Mouse (Mus musculus): ENCODE results near the gene Dnase1.
"Not testable (repeated sequence)": the region's sequence is repeated elsewhere in the genome, so short reads cannot be mapped to it uniquely, and the experiment has no call there.

Dnase1 gene

GRCm38 (mm10) chr16:4045524-4045923, 8.8 kb downstream of the Dnase1 start:
- DNase-seq (ENCODE audit: low spot score in 2 of 2), result no peak

- DNase-seq (ENCODE audit: low spot score in 2 of 2), result no peak
Measured at GRCm38 (mm10) chr16:4052601-4053000, 15.9 kb downstream of the Dnase1 start.

GRCm38 (mm10) chr16:4053811-4054210, 17.1 kb downstream of the Dnase1 start:
- no peak for DNase-seq (ENCODE audit: low spot score in 2 of 2)

GRCm38 (mm10) chr16:4064945-4065344, 28.2 kb downstream of the Dnase1 start:
- no peak for DNase-seq (ENCODE audit: low spot score in 2 of 2)

- peak; percentile 64 to 84 for DNase-seq (ENCODE audit: low spot score in 2 of 2)
Measured at GRCm38 (mm10) chr16:4068588-4068987, 31.8 kb downstream of the Dnase1 start.

GRCm38 (mm10) chr16:4074297-4074696, 37.6 kb downstream of the Dnase1 start:
- no peak for DNase-seq (ENCODE audit: low spot score in 2 of 2)

- no peak for DNase-seq (ENCODE audit: low spot score in 2 of 2)
Measured at GRCm38 (mm10) chr16:4074836-4075235, 38.1 kb downstream of the Dnase1 start.

GRCm38 (mm10) chr16:4077384-4078061, 40.8 kb downstream of the Dnase1 start, which contains the start of gene Trap1:
Trap1 (minus strand) TSS chr16:4077827.
- DNase-seq (ENCODE audit: low spot score in 2 of 2), result peak; percentile 95 to 99

GRCm38 (mm10) chr16:4078302-4078701, 41.6 kb downstream of the Dnase1 start:
- DNase-seq (ENCODE audit: low spot score in 2 of 2), result not testable (repeated sequence)

- no peak for DNase-seq (ENCODE audit: low spot score in 2 of 2)
Measured at GRCm38 (mm10) chr16:4079656-4080055, 42.9 kb downstream of the Dnase1 start.

- DNase-seq (ENCODE audit: low spot score in 2 of 2), result not testable (repeated sequence)
Measured at GRCm38 (mm10) chr16:4080419-4080818, 43.7 kb downstream of the Dnase1 start.

GRCm38 (mm10) chr16:4085051-4085450, 48.3 kb downstream of the Dnase1 start:
- no peak for DNase-seq (ENCODE audit: low spot score in 2 of 2)

- no peak for DNase-seq (ENCODE audit: low spot score in 2 of 2)
Measured at GRCm38 (mm10) chr16:4085851-4086387, 49.2 kb downstream of the Dnase1 start.

- DNase-seq (ENCODE audit: low spot score in 2 of 2), result no peak
Measured at GRCm38 (mm10) chr16:4087214-4087913, 50.6 kb downstream of the Dnase1 start.

Measured in spleen, postnatal 4 days (tissue).